Mouse (Mus musculus) effector memory CD4-positive, alpha-beta T cell, adult 5 months (primary cell): ENCODE data around the gene Nlrp1a. TPM values are rescaled to one million over a fixed set of nuclear protein-coding genes. Genes with fewer than 3 reads are reported as not detected.

ENCODE experiments used
- polyA plus RNA-seq: library from polyadenylated mRNA; unstranded; fragments of 100-300 nt; shearing (Covaris generic); gene quantifications from one replicate; pipeline ENCODE4 v1.2.1, GENCODE M21; 2017

The Nlrp1a gene
- polyA plus RNA-seq = 0.10 TPM

DNA sequence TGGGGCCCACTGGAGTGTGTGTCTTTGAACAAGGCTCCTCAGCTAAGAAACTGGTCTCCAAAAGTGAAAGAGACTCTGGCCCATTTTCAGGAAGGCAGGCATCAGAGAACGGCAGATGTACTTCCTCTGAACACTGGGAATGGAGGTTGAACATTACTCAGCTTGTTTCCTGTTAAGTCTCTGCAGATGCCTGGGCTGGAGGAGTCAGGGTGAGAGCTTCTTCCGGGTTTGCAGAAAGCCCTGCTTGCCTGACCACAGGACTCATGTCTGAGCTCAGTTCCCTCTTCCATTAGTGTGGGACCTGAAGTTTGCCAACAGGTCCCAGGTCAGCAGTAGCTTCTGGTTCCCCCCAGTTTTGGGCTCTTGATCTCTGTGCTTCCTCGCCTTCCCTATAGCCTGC lies at the start of gene Nlrp1a:
Nlrp1a (minus strand) TSS at position 44 of the 400 bp plus-strand sequence.

Other genes starting within 250 kb of the Nlrp1a start
- 93.9 TPM for gene Nup88, start 174.7 kb downstream of the Nlrp1a start, polyA plus RNA-seq
- 67.0 TPM for gene Rpain, start 174.5 kb downstream of the Nlrp1a start, polyA plus RNA-seq
- 85.9 TPM for gene C1qbp, start 161.7 kb downstream of the Nlrp1a start, polyA plus RNA-seq
- 18.3 TPM for gene Dhx33, start 140.3 kb downstream of the Nlrp1a start, polyA plus RNA-seq
- 24.0 TPM for gene Mis12, start 125.1 kb downstream of the Nlrp1a start, polyA plus RNA-seq
- 46.5 TPM for gene Derl2, start 124.9 kb downstream of the Nlrp1a start, polyA plus RNA-seq
- 6.2 TPM for gene 6330403K07Rik, start 111.2 kb downstream of the Nlrp1a start, polyA plus RNA-seq
- 1.8 TPM for gene Nlrp1b, start 86.0 kb upstream of the Nlrp1a start, polyA plus RNA-seq